Mouse (Mus musculus): ENCODE measurements around the gene Pgr. TPM values are rescaled to one million over a fixed set of nuclear protein-coding genes. Genes with fewer than 3 reads are reported as not detected.

Gene Pgr
- total and polyA plus RNA-seq, 3 experiments, result 0.04 TPM; not detected in 2

DNA sequence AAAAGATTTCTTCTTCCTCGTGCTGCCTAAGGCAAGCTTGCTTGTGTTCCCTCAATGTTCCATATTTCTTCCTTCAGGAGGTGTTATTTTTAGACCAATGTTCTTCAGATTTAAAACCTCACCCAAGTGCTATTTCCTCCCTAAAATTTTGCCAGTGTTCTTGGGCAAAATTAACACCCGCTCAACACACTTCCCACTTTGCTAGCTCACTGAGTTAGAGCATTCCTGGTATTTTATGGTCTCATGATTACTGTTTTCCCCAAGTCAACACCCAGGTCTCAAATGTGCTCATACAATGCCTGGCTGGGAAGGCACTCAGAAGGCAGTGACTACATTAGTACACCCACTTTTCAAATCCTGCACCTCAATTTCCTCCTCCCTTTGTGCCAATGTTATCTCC is 27.9 kb downstream of the Pgr start:
- Histone ChIP-seq H3K27ac (ENCODE audit: control insufficient read depth, low read depth, low read length) (no peak overlapping the region), H3K27me3 (ENCODE audit: control insufficient read depth in 1 of 2, insufficient read depth in 2 of 2, low read length in 2 of 2) (no peaks in the 10 kb centered on the region), H3K79me2 (ENCODE audit: control insufficient read depth, insufficient read depth, low read length, poor library complexity) (no peaks in the 10 kb centered on the region), H3K36me3 (ENCODE audit: control insufficient read depth in 1 of 2, insufficient read depth in 2 of 2, low read length in 2 of 2) (no peaks in the 10 kb centered on the region), H3K4me1 (ENCODE audit: control insufficient read depth in 1 of 2, insufficient read depth in 2 of 2, low read length in 2 of 2) (no peaks in the 10 kb centered on the region), H3K4me3 (ENCODE audit: control insufficient read depth in 1 of 2, insufficient read depth in 1 of 2, low read depth in 2 of 2, low read length in 2 of 2) (no peak overlapping the region), H3K9me3 (replicated peaks; ENCODE audit: insufficient read depth, low read length) (no peaks in the 10 kb centered on the region), H3K9ac (ENCODE audit: control insufficient read depth, low read depth, low read length, poor library complexity, severe bottlenecking) (no peak overlapping the region)
- TF ChIP-seq NELFE (IDR thresholded peaks at IDR 0.05; ENCODE audit: low read depth, low read length) (no peak), UBTF (IDR thresholded peaks at IDR 0.05; ENCODE audit: borderline replicate concordance, insufficient read depth, low read depth, low read length) (no peak), RAD21 (IDR thresholded peaks at IDR 0.05; ENCODE audit: low read depth, low read length) (no peak), POLR2AphosphoS5 (IDR thresholded peaks at IDR 0.05; ENCODE audit: borderline replicate concordance, low read depth, low read length) (no peak), USF2 (IDR thresholded peaks at IDR 0.05; ENCODE audit: borderline replicate concordance in 1 of 2, insufficient read depth in 1 of 2, low read depth in 1 of 2, low read length in 2 of 2) (no peak), MEF2A (IDR thresholded peaks at IDR 0.05; ENCODE audit: extremely low read depth, insufficient replicate concordance, low read depth, low read length, poor library complexity, severe bottlenecking) (no peak), ZKSCAN1 (IDR thresholded peaks at IDR 0.05; ENCODE audit: low read depth, low read length) (no peak), MXI1 (IDR thresholded peaks at IDR 0.05; ENCODE audit: low read depth, low read length) (no peak), CHD1 (IDR thresholded peaks at IDR 0.05; ENCODE audit: low read depth, low read length) (no peak)
- DNase-seq (ENCODE audit: low read depth, low spot score), result no peak

GRCm38 (mm10) chr9:8937753-8938152 is 38.1 kb downstream of the Pgr start:
- no peak for TF ChIP-seq KAT2A (conservative IDR thresholded peaks at IDR 0.05; ENCODE audit: low read depth, low read length)
- TF ChIP-seq USF2 (IDR thresholded peaks at IDR 0.05; ENCODE audit: borderline replicate concordance in 1 of 2, insufficient read depth in 1 of 2, low read depth in 1 of 2, low read length in 2 of 2), result no peak
- no peak for TF ChIP-seq JUND (IDR thresholded peaks at IDR 0.05; ENCODE audit: low read depth, low read length)
- no peak for TF ChIP-seq POLR2A (IDR thresholded peaks at IDR 0.05; ENCODE audit: control insufficient read depth in 1 of 2, insufficient read depth in 1 of 2, low read depth in 1 of 2, low read length in 2 of 2, poor library complexity in 1 of 2)
- no peak for TF ChIP-seq ZC3H11A (IDR thresholded peaks at IDR 0.05; ENCODE audit: low read depth, low read length)
- no peak for TF ChIP-seq ZMIZ1 (IDR thresholded peaks at IDR 0.05; ENCODE audit: low read depth, low read length)
- TF ChIP-seq GATA1 (IDR thresholded peaks at IDR 0.05; ENCODE audit: low read depth, low read length), result no peak
- no peak for TF ChIP-seq MYC (IDR thresholded peaks at IDR 0.05; ENCODE audit: low read depth, low read length)
- TF ChIP-seq ETS1 (IDR thresholded peaks at IDR 0.05; ENCODE audit: low read depth, low read length), result no peak
- Histone ChIP-seq H3K79me2 (ENCODE audit: control insufficient read depth, insufficient read depth, low read length, poor library complexity) (no peaks in the 10 kb centered on the region), H3K27me3 (ENCODE audit: control insufficient read depth in 1 of 2, insufficient read depth in 2 of 2, low read length in 2 of 2) (peaks cover 1 to 2% of the 10 kb centered on the region in 2 experiments; a peak in 3 of 4 replicates), H3K27ac (ENCODE audit: control insufficient read depth, low read depth, low read length) (no peak overlapping the region), H3K36me3 (ENCODE audit: control insufficient read depth in 1 of 2, insufficient read depth in 2 of 2, low read length in 2 of 2) (no peaks in the 10 kb centered on the region), H3K9ac (ENCODE audit: control insufficient read depth, low read depth, low read length, poor library complexity, severe bottlenecking) (no peak overlapping the region), H3K4me3 (ENCODE audit: control insufficient read depth in 1 of 2, insufficient read depth in 1 of 2, low read depth in 2 of 2, low read length in 2 of 2) (no peak overlapping the region), H3K4me1 (ENCODE audit: control insufficient read depth in 1 of 2, insufficient read depth in 2 of 2, low read length in 2 of 2) (no peaks in the 10 kb centered on the region), H3K9me3 (replicated peaks; ENCODE audit: insufficient read depth, low read length) (no peaks in the 10 kb centered on the region)
- DNase-seq (ENCODE audit: low read depth, low spot score), result no peak
